Mouse (Mus musculus) testis, adult 2 months (tissue): Measurements from ENCODE around the gene Inpp4b. TPM values are rescaled to one million over a fixed set of nuclear protein-coding genes. Genes with fewer than 3 reads are reported as not detected.

Experiments
- H3K27ac ChIP-seq: fragments of 200-500 bp; 2 replicates; pipeline ENCODE4 v1.5.1; 2012; ENCODE audit warnings: low read depth, low read length; ENCODE audit not compliant: control insufficient read depth, insufficient read depth
- H3K27me3 ChIP-seq: fragments of 200-500 bp; 2 replicates; pipeline ENCODE4 v1.6.1; 2012; ENCODE audit warnings: mild to moderate bottlenecking, low read length, moderate library complexity; ENCODE audit not compliant: control insufficient read depth, insufficient read depth
- H3K36me3 ChIP-seq: fragments of 200-500 bp; 2 replicates; pipeline ENCODE4 v1.6.1; 2012; ENCODE audit warnings: mild to moderate bottlenecking, low read length; ENCODE audit not compliant: control insufficient read depth, insufficient read depth
- H3K4me1 ChIP-seq: fragments of 200-500 bp; 2 replicates; pipeline ENCODE4 v1.6.1; 2012; ENCODE audit warnings: low read length; ENCODE audit not compliant: control insufficient read depth, insufficient read depth
- H3K4me3 ChIP-seq: fragments of 200-500 bp; 2 replicates; pipeline ENCODE4 v1.5.1; 2012; ENCODE audit warnings: low read depth, mild to moderate bottlenecking, low read length, moderate library complexity, mixed read lengths; ENCODE audit not compliant: control insufficient read depth
- CTCF ChIP-seq: fragments of 200-500 bp; IDR thresholded peaks from 2 replicates; pipeline ENCODE4 v1.5.1; 2012; ENCODE audit warnings: low read depth, mild to moderate bottlenecking, inconsistent platforms, low read length, moderate library complexity; ENCODE audit not compliant: control insufficient read depth, insufficient read depth, insufficient replicate concordance
- POLR2A ChIP-seq: fragments of 200-500 bp; IDR thresholded peaks from 2 replicates; pipeline ENCODE4 v1.6.1; 2012; ENCODE audit warnings: low read depth, mild to moderate bottlenecking, inconsistent platforms, low read length, moderate library complexity; ENCODE audit not compliant: control insufficient read depth
- polyA plus RNA-seq: library from polyadenylated mRNA; depleted of rRNA; stranded (reverse); fragments of >200 nt; gene quantifications from 2 replicates; pipeline ENCODE4 v1.2.3, GENCODE M21; 2012

The Inpp4b gene
- polyA plus RNA-seq, 1 experiment = 2.3 TPM

- no peak for TF ChIP-seq POLR2A
- no peak for TF ChIP-seq CTCF
- Histone ChIP-seq H3K36me3 (no peaks in the 10 kb centered on the region), H3K4me3 (no peak overlapping the region), H3K27ac (no peak overlapping the region), H3K4me1 (no peaks in the 10 kb centered on the region), H3K27me3 (no peaks in the 10 kb centered on the region)
These were observed 393.7 kb downstream of the Inpp4b start for GRCm38 (mm10) chr8:81736103-81736502.

- no peaks in the 10 kb centered on the region for H3K4me1 ChIP-seq
- no peaks in the 10 kb centered on the region for H3K27me3 ChIP-seq
- no peaks in the 10 kb centered on the region for H3K36me3 ChIP-seq
- no peak for TF ChIP-seq POLR2A
- TF ChIP-seq CTCF = no peak
- H3K4me3 ChIP-seq = no peak overlapping the region
- H3K27ac ChIP-seq = no peak overlapping the region
These were observed 400.2 kb downstream of the Inpp4b start for GRCm38 (mm10) chr8:81742588-81742987.

GRCm38 (mm10) chr8:81743040-81743439, 400.7 kb downstream of the Inpp4b start:
- no peak overlapping the region for H3K27ac ChIP-seq
- H3K27me3 ChIP-seq = no peaks in the 10 kb centered on the region
- TF ChIP-seq CTCF (no peak), POLR2A (no peak)
- H3K4me1 ChIP-seq = no peaks in the 10 kb centered on the region
- no peaks in the 10 kb centered on the region for H3K36me3 ChIP-seq
- H3K4me3 ChIP-seq = no peak overlapping the region

GRCm38 (mm10) chr8:81745439-81745838, 403.1 kb downstream of the Inpp4b start:
- TF ChIP-seq POLR2A = no peak
- no peak for TF ChIP-seq CTCF
- H3K27me3 ChIP-seq = no peaks in the 10 kb centered on the region
- no peaks in the 10 kb centered on the region for H3K36me3 ChIP-seq
- no peak overlapping the region for H3K4me3 ChIP-seq
- H3K27ac ChIP-seq = no peak overlapping the region
- H3K4me1 ChIP-seq = no peaks in the 10 kb centered on the region

- Histone ChIP-seq H3K4me3 (no peak overlapping the region), H3K36me3 (no peaks in the 10 kb centered on the region), H3K27me3 (no peaks in the 10 kb centered on the region), H3K27ac (no peak overlapping the region), H3K4me1 (no peaks in the 10 kb centered on the region)
- TF ChIP-seq CTCF (no peak), POLR2A (no peak)
These were observed 408.8 kb downstream of the Inpp4b start for GRCm38 (mm10) chr8:81751159-81751558.

- H3K27ac ChIP-seq = no peak overlapping the region
- no peaks in the 10 kb centered on the region for H3K27me3 ChIP-seq
- no peaks in the 10 kb centered on the region for H3K36me3 ChIP-seq
- no peak overlapping the region for H3K4me3 ChIP-seq
- no peak for TF ChIP-seq CTCF
- no peak for TF ChIP-seq POLR2A
- no peaks in the 10 kb centered on the region for H3K4me1 ChIP-seq
These were observed 414.3 kb downstream of the Inpp4b start for GRCm38 (mm10) chr8:81756663-81757062.

- no peak overlapping the region for H3K4me3 ChIP-seq
- no peaks in the 10 kb centered on the region for H3K4me1 ChIP-seq
- H3K27ac ChIP-seq = no peak overlapping the region
- no peaks in the 10 kb centered on the region for H3K36me3 ChIP-seq
- no peaks in the 10 kb centered on the region for H3K27me3 ChIP-seq
- TF ChIP-seq POLR2A (no peak), CTCF (no peak)
These were observed 415.3 kb downstream of the Inpp4b start for GRCm38 (mm10) chr8:81757580-81758144.

GRCm38 (mm10) chr8:81761466-81761865, 419.1 kb downstream of the Inpp4b start:
- Histone ChIP-seq H3K36me3 (no peaks in the 10 kb centered on the region), H3K27me3 (no peaks in the 10 kb centered on the region), H3K4me3 (no peak overlapping the region), H3K27ac (no peak overlapping the region), H3K4me1 (no peaks in the 10 kb centered on the region)
- TF ChIP-seq POLR2A (no peak), CTCF (no peak)
